Mouse (Mus musculus) liver, adult 2 months (tissue): ENCODE data around the gene Ceacam15.

Experiments used
- CTCF ChIP-seq: fragments of 200-500 bp; IDR thresholded peaks from 2 replicates; pipeline ENCODE4 v1.5.1; 2011; ENCODE audit warnings: low read depth, low read length, control low read depth
- POLR2A ChIP-seq: fragments of 200-500 bp; IDR thresholded peaks from 2 replicates; pipeline ENCODE4 v1.6.1; 2011; ENCODE audit warnings: low read length, control low read depth; ENCODE audit not compliant: insufficient read depth; ENCODE audit errors: extremely low read depth

- TF ChIP-seq CTCF (no peak), POLR2A (no peak)
Measured at GRCm38 (mm10) chr7:16675605-16676004, at the start of gene Ceacam15.
